Mouse (Mus musculus) thymus, postnatal 4 days (tissue): ENCODE data around the gene Dicer1.

ENCODE experiments used
- DNase-seq: peaks from one replicate; pipeline ENCODE4 v3.0.0; 2021

Dicer1 gene

GRCm38 (mm10) chr12:104676535-104677370 lies 75.0 kb downstream of the Dicer1 start:
- no peak for DNase-seq

GRCm38 (mm10) chr12:104672976-104673375 lies 78.8 kb downstream of the Dicer1 start:
- DNase-seq, result no peak

- no peak for DNase-seq
These were observed 79.3 kb downstream of the Dicer1 start for GRCm38 (mm10) chr12:104672406-104672805.

GRCm38 (mm10) chr12:104667846-104668245 lies 83.9 kb downstream of the Dicer1 start:
- DNase-seq, result no peak

- DNase-seq, result no peak
These were observed 85.8 kb downstream of the Dicer1 start for GRCm38 (mm10) chr12:104665951-104666350.

- DNase-seq, result no peak
These were observed 86.2 kb downstream of the Dicer1 start for GRCm38 (mm10) chr12:104665521-104665920.

- DNase-seq, result no peak
These were observed 95.6 kb downstream of the Dicer1 start for GRCm38 (mm10) chr12:104656146-104656545.

GRCm38 (mm10) chr12:104655006-104655405 lies 96.7 kb downstream of the Dicer1 start:
- DNase-seq, result no peak

GRCm38 (mm10) chr12:104652021-104652420 lies 99.7 kb downstream of the Dicer1 start:
- no peak for DNase-seq

- no peak for DNase-seq
These were observed 100.5 kb downstream of the Dicer1 start for GRCm38 (mm10) chr12:104651269-104651668.

GRCm38 (mm10) chr12:104650510-104651260 lies 101.1 kb downstream of the Dicer1 start:
- DNase-seq, result no peak

GRCm38 (mm10) chr12:104648366-104648765 lies 103.4 kb downstream of the Dicer1 start:
- no peak for DNase-seq

GRCm38 (mm10) chr12:104642337-104642736 lies 109.4 kb downstream of the Dicer1 start:
- DNase-seq, result no peak

GRCm38 (mm10) chr12:104640934-104641333 lies 110.8 kb downstream of the Dicer1 start:
- no peak for DNase-seq

- no peak for DNase-seq
These were observed 113.6 kb downstream of the Dicer1 start for GRCm38 (mm10) chr12:104638156-104638555.
